Mouse (Mus musculus) c-Kit-positive CD71-positive TER-119-negative erythroid progenitor cells, embryonic 14.5 days (primary cell): ENCODE data around the gene Clip1.
A peak's percentile ranks its signal among the peaks of the same experiment; 100 is the strongest.

Source experiments
- DNase-seq: peaks from one replicate; pipeline ENCODE4 v3.0.0-alpha.2; 2013; ENCODE audit warnings: low read depth

The Clip1 gene

DNA sequence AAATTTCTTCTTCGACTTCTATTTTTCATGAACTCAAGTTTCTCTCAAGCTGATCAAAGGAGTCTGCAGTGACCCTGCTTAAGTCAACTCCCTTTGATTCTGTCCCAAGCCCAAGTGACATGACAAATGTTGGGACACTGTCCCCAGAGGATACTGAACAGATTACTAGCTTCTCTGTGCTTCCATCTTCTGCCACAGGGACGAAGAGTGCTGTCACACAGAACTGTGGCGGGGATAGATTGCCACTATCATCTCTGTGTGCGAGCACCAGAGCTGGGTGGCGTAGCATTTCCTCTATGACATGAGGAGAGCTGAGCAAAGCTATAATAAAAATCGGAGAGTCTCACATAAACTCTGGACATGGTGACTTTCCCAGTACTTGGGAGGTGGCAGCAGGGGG is 82.2 kb downstream of the Clip1 start:
- no peak for DNase-seq

DNA sequence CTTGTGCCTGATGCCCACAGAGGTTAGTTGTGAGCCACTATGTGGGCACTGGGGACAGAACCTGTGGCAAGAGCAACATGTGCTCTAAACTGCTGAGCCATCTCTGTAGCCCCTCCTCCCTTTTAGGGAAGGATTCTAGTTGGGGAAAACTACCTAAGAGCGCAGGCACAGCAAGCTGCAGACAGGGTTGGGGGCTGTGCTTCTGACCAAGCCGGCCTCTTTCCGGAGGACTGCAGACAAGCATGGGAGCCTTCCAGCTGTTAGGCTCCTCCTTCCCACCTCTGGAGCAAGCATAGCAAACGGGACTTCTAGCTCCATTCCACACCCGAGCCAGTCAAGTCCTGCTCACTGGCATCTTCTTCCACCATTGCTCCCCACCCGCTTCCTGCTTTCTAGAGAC is 85.1 kb downstream of the Clip1 start:
- no peak for DNase-seq

DNA sequence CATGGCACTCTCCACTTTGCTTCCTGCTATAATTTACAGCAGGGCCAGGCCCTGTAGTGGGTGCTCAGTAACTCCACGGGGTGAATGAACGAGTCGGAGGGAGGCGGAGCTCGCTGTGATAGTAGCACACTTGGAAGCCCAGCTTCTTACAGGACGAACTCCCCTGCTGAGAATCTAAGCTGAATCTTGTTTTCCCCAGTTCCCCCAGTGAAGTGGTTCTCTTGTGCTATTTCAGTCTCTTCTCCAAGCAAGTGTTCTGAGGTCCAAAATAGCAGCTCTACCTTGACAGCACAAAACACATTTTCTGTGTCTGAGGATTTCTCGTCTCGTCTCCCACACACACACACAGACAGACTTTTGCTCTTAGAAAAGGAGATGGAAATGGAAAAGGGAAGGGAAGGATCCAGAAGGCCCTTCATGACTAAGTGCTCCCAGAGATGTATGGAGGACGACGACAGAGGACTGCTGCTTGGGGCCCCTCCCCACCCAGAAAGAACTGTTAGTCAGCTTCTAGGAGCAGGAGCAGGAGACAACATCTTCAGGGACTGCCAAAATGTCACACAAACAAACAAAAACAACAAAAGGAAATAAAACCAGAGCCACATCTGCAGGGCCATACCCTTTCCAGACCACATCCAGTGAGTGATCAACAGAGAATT is 90.7 kb downstream of the Clip1 start:
- DNase-seq, result no peak

DNA sequence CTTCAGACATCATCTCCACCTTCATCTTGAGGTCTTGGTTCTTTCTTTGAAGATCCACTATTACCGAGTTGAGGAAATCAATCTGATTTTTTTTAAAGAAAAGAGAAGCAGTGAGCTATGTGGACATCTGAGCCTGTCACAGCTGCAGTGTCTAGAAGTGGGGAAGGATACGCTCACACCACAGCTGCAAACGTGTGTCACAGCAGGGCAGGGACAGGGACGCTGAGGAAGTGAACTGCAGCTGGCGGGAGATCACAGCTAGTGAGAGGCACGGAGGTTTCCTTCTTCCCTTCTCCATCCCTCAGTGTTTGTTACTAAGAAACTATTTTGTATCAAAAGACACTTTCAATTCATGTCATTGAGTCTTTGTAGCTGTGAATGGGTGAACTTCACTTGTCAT is 104.4 kb downstream of the Clip1 start:
- no peak for DNase-seq

DNA sequence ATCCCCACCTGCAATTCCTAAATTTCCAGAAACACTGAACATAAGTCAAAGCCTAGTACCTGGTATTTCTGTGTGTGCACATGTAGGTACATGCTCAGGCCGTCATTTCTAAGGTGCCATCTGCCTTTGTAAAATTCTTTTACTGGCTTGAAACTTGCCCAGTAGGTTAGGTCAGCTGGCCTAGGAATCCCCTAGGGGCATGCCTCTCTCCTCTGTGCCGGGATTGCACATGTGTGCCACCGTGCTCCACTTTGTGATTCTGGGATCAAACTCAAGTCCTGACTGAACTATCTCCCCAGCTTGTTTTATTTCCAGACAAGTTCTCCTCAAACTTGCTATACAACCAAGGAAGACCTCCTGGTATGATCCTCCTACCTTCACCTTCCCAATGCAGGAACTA is 107.7 kb downstream of the Clip1 start:
- DNase-seq, result no peak

DNA sequence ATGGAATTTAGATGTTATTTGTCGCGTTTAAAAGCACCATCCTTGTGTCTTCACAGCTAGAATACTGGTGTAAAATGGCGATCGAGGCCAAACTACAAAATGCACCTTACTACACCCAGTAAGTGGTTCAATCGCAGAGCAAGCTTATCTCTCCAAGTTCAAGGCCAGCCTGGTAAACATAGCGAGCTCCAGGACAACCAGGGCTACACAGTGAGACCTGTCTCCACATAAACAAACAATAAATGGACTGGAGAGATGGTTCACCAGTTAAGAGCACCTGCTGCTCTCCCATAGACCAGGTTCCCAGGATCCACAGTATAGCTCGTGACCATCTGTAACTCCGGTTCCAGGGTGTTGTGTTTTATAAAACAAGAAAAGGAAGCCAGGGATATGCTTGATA is 111.1 kb downstream of the Clip1 start:
- DNase-seq, result no peak

DNA sequence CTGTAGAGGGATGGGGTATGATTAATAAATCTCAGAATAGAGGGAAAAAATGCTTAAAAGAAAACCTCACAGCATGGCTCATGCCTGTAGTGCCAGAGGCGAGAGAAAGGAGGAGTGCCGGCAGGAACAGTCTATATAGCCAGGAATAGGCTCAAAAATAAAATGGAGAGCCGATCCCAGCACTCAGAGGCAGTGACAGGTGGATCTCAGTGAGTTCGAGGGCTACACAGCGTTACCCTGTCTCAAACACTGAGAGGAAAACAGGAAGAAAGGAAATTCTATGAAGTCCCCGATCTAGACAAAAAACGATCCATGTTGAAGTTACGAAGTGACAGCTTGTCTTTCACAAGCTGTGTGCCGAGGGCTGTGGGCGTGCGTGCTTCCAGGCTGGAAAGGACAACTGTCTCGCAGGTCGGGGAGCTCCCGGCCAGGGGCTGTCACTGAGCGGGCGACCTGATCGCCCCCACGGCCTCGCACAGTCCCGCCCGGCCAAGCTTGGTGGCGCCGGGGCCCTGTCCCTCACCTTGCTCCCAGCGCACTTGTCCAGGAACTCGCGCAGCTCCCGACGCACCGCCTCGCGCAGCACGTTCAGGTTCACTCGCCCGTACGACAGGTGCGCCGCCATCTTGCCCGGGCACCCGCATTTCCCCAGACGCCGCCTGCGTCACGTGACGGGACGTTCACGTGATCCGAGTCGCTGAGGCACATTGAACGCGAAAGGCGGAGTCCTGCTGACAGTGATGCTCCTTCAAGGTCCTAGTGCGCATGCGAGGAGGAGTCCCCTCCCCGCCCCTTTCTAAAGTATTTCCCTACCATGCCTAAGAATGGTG is 111.8 kb downstream of the Clip1 start, which contains the start of gene Vps33a:
Gene Vps33a (minus strand): TSS at position 682 of the 830 bp plus-strand sequence.
- peak; percentile 98 for DNase-seq

DNA sequence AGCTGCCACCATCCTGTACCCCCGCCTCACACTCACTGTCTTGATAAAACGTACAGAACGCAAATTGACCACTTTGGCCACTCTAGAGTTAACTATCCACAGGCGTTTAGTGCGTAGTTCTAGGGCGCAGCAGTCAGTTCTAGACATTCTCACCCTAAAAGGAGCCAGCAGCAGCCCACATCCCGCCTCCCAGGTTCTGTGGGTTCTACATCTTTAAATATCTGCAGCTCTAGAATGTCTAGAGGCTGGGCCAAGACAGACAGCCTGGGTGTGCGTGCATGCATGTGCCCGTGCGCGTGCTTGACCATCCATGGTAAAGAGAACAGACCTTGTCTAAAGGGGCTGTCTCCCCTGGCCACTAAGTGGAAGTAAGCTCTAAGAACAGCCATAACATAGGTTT is 123.3 kb downstream of the Clip1 start:
- no peak for DNase-seq

DNA sequence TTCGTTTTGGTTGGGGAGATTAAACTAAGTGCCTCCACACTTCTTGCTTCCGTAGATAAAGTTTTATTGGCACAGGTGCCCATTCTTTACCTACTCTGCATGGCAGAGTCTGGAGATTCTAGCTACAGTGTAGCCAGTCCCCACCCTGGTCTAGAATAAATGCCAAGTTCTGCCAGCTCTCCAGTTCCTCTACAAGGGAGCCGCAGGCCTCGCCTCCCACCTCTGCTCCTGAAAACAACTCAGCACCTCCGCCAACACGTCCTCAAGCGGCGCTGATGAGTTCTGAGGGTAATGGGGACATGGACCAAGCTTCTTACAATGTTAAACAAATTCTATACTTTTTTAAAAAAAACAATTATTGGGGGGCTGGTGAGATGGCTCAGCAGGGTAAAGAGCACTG is 124.8 kb downstream of the Clip1 start:
- DNase-seq, result no peak

DNA sequence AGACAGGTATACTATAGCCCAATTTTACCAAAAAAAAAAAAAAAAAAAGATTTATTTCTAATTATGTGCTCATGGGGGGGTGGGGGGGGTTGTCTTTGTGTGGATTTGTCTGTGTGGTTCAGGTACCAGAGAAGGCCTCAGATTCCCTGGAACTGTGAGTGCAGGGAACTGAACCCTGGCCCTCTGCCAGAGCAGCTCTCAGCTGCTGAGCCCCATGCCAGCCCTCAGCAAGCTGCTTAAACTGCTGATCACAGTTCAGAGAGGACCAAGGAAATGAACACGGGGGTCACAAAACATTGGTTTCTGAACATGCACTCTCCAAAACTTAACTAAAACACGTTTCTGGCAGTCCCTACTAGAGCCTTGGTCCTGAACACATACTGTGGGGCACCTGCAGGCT is 128.0 kb downstream of the Clip1 start:
- DNase-seq, result no peak

DNA sequence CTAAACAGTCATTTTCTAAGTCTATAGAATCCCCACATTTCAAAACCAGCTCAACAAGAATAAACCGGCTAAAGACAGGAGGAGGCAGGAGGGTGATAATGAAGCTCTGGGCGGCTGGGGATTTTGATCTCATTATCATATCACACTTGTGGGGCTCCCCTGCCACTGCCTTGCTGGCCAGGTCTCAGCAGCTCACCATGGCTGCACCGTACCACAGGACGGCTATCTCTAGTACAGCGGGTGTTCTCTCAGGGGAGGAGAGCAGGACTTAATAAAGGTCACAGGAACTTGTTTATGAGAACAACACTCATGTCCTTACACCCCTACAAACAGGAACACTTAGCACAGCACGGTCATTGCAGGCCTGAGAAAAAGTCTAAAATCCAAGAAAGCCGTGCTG is 128.7 kb downstream of the Clip1 start:
- peak; percentile 22 for DNase-seq

DNA sequence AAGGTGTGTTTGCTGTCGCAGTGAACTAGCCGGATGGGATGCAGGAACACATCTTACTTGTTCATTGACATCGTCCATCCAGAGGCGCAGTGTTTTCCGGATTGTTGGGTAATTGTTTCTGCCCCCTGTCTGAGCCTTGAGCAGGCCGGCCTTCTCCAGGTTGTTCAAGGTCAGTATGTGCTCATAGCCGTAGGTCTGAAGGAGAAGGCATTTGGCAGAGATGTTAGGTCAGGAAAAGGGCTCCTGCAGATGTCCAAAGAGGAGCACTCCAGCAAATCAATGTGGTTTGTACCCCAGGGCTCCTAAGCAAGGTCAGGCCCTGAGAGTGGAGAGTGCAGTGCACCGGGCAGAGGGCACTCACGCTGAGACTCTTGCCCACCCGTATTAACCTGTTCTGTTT is 150.6 kb downstream of the Clip1 start:
- DNase-seq, result no peak

DNA sequence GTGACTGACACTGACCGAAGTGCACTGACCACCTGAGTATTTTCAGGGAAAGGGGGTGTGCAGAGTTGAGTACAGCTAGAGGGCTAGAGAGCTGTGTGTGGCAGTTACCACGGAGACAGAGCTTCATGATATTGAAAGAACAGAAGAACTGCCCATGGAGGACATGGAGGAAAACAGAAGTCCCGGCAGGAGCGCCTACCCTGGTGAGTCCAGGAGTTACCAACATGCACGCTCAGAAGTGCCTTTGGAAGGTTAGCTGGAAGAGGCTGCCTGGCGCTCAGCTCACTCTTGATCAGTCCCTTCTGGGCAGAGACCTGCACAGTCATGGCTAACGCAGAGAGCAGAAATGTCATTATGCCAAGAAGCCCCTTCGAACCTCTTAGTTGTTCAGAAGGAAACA is 154.4 kb downstream of the Clip1 start:
- no peak for DNase-seq

DNA sequence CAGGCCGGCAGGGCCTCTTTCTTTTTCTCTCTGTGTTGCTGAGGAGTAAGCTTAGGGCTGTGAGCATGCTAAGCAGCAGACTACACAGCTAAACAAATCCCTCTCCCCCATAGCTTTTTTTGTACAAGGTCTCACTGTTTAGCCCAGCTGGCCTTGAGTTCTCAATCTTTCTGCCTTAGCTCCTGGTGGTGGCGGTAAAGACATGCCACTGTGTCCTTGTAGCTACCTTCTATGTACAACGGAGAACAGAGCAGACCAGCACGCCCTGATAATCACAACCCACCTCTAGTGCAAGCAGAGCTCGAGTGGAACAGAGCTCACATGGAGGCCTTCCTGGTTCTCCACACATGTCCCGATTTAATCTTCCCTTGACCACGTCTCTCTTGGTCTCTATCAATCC is 155.8 kb downstream of the Clip1 start:
- DNase-seq, result no peak
